24 mouse cellular contexts compared by ENCODE assay signal in genomic region chr9:105681386-105681785, GRCm38 (mm10). TPM values are rescaled to one million over a fixed set of nuclear protein-coding genes. Genes with fewer than 3 reads are reported as not detected.
A peak's percentile ranks its signal among the peaks of the same experiment; 100 is the strongest.
DNase-seq lines count a peak whose midpoint lies in the region; ATAC-seq lines count a peak whose summit lies in the region.
"Had no signal": no experiment of that assay in that cellular context is flagged by ENCODE, and none has a peak within 500 bp of the region (broad histone marks: within the 10 kb centered on the region; RNA-seq: fewer than 3 reads in every experiment).

No protein-coding gene starts in this region.

- DNase-seq in midbrain, embryonic 10.5 days (ENCODE audit: low spot score), result no peak
- DNase-seq in B cell, adult 2 months, result no peak
- no peak for DNase-seq in frontal cortex, postnatal 14 days (ENCODE audit: low spot score in 2 of 2)
- no peak for DNase-seq in thymus, postnatal 36 days
- DNase-seq: adrenal gland, adult 2 months; cerebellum, adult 8-10 months; cerebellum, postnatal 36 days; embryo, embryonic 11 days; kidney, adult 9 months; kidney, postnatal 14 days; retina, postnatal 1 day; thymus, postnatal 14 days had no signal

- peak overlapping the region; percentile 72 for H3K27ac ChIP-seq in midbrain, embryonic 13.5 days
- H3K27ac ChIP-seq in midbrain, embryonic 10.5 days (replicated peaks), result no peak overlapping the region
- H3K27ac ChIP-seq in forebrain, embryonic 16.5 days (ENCODE audit: low read length), result peak overlapping the region; percentile 77
- peak overlapping the region; percentile 8; the same call in 1 of the 2 replicates for H3K27ac ChIP-seq in hindbrain, embryonic 16.5 days (ENCODE audit: low read depth, low read length)
- H3K27ac ChIP-seq in neural tube, embryonic 14.5 days (ENCODE audit: low read depth, low read length), result peak overlapping the region; percentile 22
- H3K27ac ChIP-seq: embryonic facial prominence, embryonic 13.5 days; midbrain, embryonic 12.5 days had no signal

- H3K4me1 ChIP-seq in midbrain, embryonic 13.5 days (replicated peaks), result peaks cover 7% of the 10 kb centered on the region; the same call in 1 of the 2 replicates
- H3K4me1 ChIP-seq in midbrain, embryonic 10.5 days, result no peaks in the 10 kb centered on the region
- H3K4me1 ChIP-seq in forebrain, embryonic 16.5 days (replicated peaks; ENCODE audit: control insufficient read depth, insufficient read depth, low read length), result peaks cover 11% of the 10 kb centered on the region
- peaks cover 4% of the 10 kb centered on the region for H3K4me1 ChIP-seq in hindbrain, embryonic 16.5 days (ENCODE audit: control insufficient read depth, insufficient read depth, low read depth, low read length)
- no peaks in the 10 kb centered on the region; the same call in 1 of the 2 replicates for H3K4me1 ChIP-seq in neural tube, embryonic 14.5 days (ENCODE audit: control insufficient read depth, insufficient read depth, low read length)
- H3K4me1 ChIP-seq: embryonic facial prominence, embryonic 13.5 days; midbrain, embryonic 12.5 days had no signal

- H3K9ac ChIP-seq in midbrain, embryonic 13.5 days (replicated peaks), result no peak overlapping the region
- H3K9ac ChIP-seq in forebrain, embryonic 16.5 days (replicated peaks; ENCODE audit: low read depth, low read length), result 0 out of 2 replicates have a peak overlapping the region, but pooled peaks have one; percentile 23
- H3K9ac ChIP-seq in hindbrain, embryonic 16.5 days (ENCODE audit: low read depth, low read length), result no peak overlapping the region
- H3K9ac ChIP-seq in neural tube, embryonic 14.5 days (replicated peaks; ENCODE audit: low read depth, low read length), result no peak overlapping the region
- H3K9ac ChIP-seq: embryonic facial prominence, embryonic 13.5 days; midbrain, embryonic 12.5 days had no signal

- ATAC-seq in midbrain, embryonic 13.5 days, result peak; percentile 77
- peak; percentile 94 for ATAC-seq in forebrain, embryonic 16.5 days
- peak; percentile 52 for ATAC-seq in hindbrain, embryonic 16.5 days
- ATAC-seq in neural tube, embryonic 14.5 days (ENCODE audit: low read depth), result peak; percentile 79
- ATAC-seq: intestine, embryonic 16.5 days; Patski had no signal

- WGBS in midbrain, embryonic 13.5 days, result 52% methylated on average over 7 of the region's 7 CpGs
- WGBS in midbrain, embryonic 10.5 days, result 91% methylated on average over 7 of the region's 7 CpGs
- WGBS in forebrain, embryonic 16.5 days, result 34% methylated on average over 7 of the region's 7 CpGs
- WGBS in hindbrain, embryonic 16.5 days, result 28% methylated on average over 7 of the region's 7 CpGs
- WGBS in neural tube, embryonic 14.5 days, result 51% methylated on average over 7 of the region's 7 CpGs

- H3K9me3 ChIP-seq in midbrain, embryonic 13.5 days, result no peaks in the 10 kb centered on the region
- no peaks in the 10 kb centered on the region for H3K9me3 ChIP-seq in midbrain, embryonic 10.5 days (replicated peaks)
- H3K9me3 ChIP-seq in forebrain, embryonic 16.5 days (ENCODE audit: control insufficient read depth, low read length), result no peaks in the 10 kb centered on the region
- no peaks in the 10 kb centered on the region for H3K9me3 ChIP-seq in hindbrain, embryonic 16.5 days (ENCODE audit: control insufficient read depth, low read length)
- H3K9me3 ChIP-seq in neural tube, embryonic 14.5 days (ENCODE audit: control insufficient read depth, low read length), result no peaks in the 10 kb centered on the region
- H3K9me3 ChIP-seq: embryonic facial prominence, embryonic 13.5 days; G1E; midbrain, embryonic 12.5 days had no signal

- H3K27me3 ChIP-seq in midbrain, embryonic 13.5 days, result no peaks in the 10 kb centered on the region
- H3K27me3 ChIP-seq in midbrain, embryonic 10.5 days (ENCODE audit: low read depth, poor library complexity, severe bottlenecking), result no peaks in the 10 kb centered on the region
- H3K27me3 ChIP-seq in forebrain, embryonic 16.5 days (replicated peaks; ENCODE audit: control insufficient read depth, insufficient read depth, low read length), result no peaks in the 10 kb centered on the region
- H3K27me3 ChIP-seq in hindbrain, embryonic 16.5 days (replicated peaks; ENCODE audit: control insufficient read depth, insufficient read depth, low read length), result no peaks in the 10 kb centered on the region
- H3K27me3 ChIP-seq in neural tube, embryonic 14.5 days (ENCODE audit: control insufficient read depth, insufficient read depth, low read length), result no peaks in the 10 kb centered on the region
- H3K27me3 ChIP-seq: CH12.LX; embryonic facial prominence, embryonic 13.5 days; midbrain, embryonic 12.5 days; Patski had no signal

- no peak overlapping the region for H3K4me3 ChIP-seq in midbrain, embryonic 13.5 days (replicated peaks)
- no peak overlapping the region for H3K4me3 ChIP-seq in midbrain, embryonic 10.5 days
- H3K4me3 ChIP-seq in forebrain, embryonic 16.5 days (replicated peaks; ENCODE audit: low read length), result no peak overlapping the region
- H3K4me3 ChIP-seq in hindbrain, embryonic 16.5 days (ENCODE audit: low read length), result no peak overlapping the region
- no peak overlapping the region for H3K4me3 ChIP-seq in neural tube, embryonic 14.5 days (ENCODE audit: low read depth, low read length)
- H3K4me3 ChIP-seq: embryonic facial prominence, embryonic 13.5 days; erythroblast, embryonic 14.5 days; midbrain, embryonic 12.5 days had no signal

- H3K4me2 ChIP-seq in midbrain, embryonic 13.5 days (replicated peaks), result no peak overlapping the region
- H3K4me2 ChIP-seq in forebrain, embryonic 16.5 days (ENCODE audit: low read length), result no peak overlapping the region
- no peak overlapping the region for H3K4me2 ChIP-seq in hindbrain, embryonic 16.5 days (ENCODE audit: low read length)
- H3K4me2 ChIP-seq in neural tube, embryonic 14.5 days (ENCODE audit: low read depth, low read length), result no peak overlapping the region
- H3K4me2 ChIP-seq: embryonic facial prominence, embryonic 13.5 days; heart, embryonic 11.5 days; midbrain, embryonic 12.5 days had no signal

- H3K36me3 ChIP-seq in midbrain, embryonic 13.5 days, result peaks cover 68% of the 10 kb centered on the region
- peaks cover 93% of the 10 kb centered on the region for H3K36me3 ChIP-seq in midbrain, embryonic 10.5 days
- H3K36me3 ChIP-seq in forebrain, embryonic 16.5 days (ENCODE audit: control insufficient read depth, insufficient read depth), result peaks cover 20% of the 10 kb centered on the region; the same call in 1 of the 2 replicates
- peaks cover 28% of the 10 kb centered on the region for H3K36me3 ChIP-seq in hindbrain, embryonic 16.5 days (ENCODE audit: control insufficient read depth, insufficient read depth, low read length)
- peaks cover 19% of the 10 kb centered on the region for H3K36me3 ChIP-seq in neural tube, embryonic 14.5 days (ENCODE audit: control insufficient read depth, insufficient read depth, low read length)

RNA-seq across cellular contexts. Expression of gene Pik3r4, which starts 38.6 kb away (rescaled TPM):
- 20.0 and 21.3 TPM in 2 replicates for polyA plus RNA-seq in midbrain, embryonic 13.5 days (2015; fragmentation: Nextera tagmentation; extraction: Ambion mirVana)
- 23.9 and 24.0 TPM in 2 replicates for polyA plus RNA-seq in midbrain, embryonic 10.5 days (2016; fragmentation: Nextera tagmentation; extraction: Ambion mirVana)
- 19.6 and 20.5 TPM in 2 replicates for polyA plus RNA-seq in forebrain, embryonic 16.5 days (2015; fragmentation: Nextera tagmentation; extraction: Ambion mirVana)
- polyA plus RNA-seq in hindbrain, embryonic 16.5 days (2015; fragmentation: Nextera tagmentation; extraction: Ambion mirVana), result 16.3 and 17.7 TPM in 2 replicates
- polyA plus RNA-seq in neural tube, embryonic 14.5 days (2014; fragmentation: Nextera tagmentation; extraction: Ambion mirVana), result 17.9 and 23.5 TPM in 2 replicates
